Mouse (Mus musculus) liver, adult 2 months (tissue): ENCODE results near the gene F2r.

ENCODE experiments used
- CTCF ChIP-seq: fragments of 200-500 bp; IDR thresholded peaks from 2 replicates; pipeline ENCODE4 v1.5.1; 2011; ENCODE audit warnings: low read depth, low read length, control low read depth
- POLR2A ChIP-seq: fragments of 200-500 bp; IDR thresholded peaks from 2 replicates; pipeline ENCODE4 v1.6.1; 2011; ENCODE audit warnings: low read length, control low read depth; ENCODE audit not compliant: insufficient read depth; ENCODE audit errors: extremely low read depth

DNA sequence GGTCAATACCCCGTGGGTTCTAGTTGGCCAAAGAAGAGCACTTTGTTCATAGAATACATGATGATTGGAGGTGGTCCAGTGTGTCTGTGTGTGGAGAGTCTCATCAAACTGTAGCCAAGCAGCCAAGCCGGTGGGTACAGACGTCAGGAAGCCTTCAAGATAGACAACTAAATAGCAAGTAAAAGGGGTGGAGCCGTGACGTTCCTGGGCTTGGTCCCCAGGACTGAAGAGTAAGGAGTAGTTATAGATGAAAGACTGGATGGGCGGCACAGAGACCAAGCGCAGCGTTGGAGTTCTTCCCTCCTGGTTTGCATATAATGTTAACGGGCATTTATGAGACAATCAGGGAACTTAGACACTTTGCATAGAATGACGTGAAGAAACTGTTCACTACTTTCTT, 6.0 kb downstream of the F2r start:
- TF ChIP-seq POLR2A (no peak), CTCF (no peak)
